Mouse (Mus musculus) liver (tissue): ENCODE data around the gene Gpx1.
"Not testable (repeated sequence)": the region's sequence is repeated elsewhere in the genome, so short reads cannot be mapped to it uniquely, and the experiment has no call there.

Source experiments
- DNase-seq: peaks from one replicate; pipeline ENCODE4 v3.0.0-alpha.2; 2020; ENCODE audit warnings: mixed read lengths

Gene Gpx1

GRCm38 (mm10) chr9:108338886-108339781 lies at the start of gene Gpx1:
TSS of gene Gpx1 (plus strand) at chr9:108338903.
- DNase-seq, result peak; percentile 98

- no peak for DNase-seq
Observed at GRCm38 (mm10) chr9:108289347-108289746, 49.4 kb upstream of the Gpx1 start.

GRCm38 (mm10) chr9:108290016-108290750 lies 48.5 kb upstream of the Gpx1 start, which contains the start of gene Nicn1:
TSS of gene Nicn1 (plus strand) at chr9:108290429.
- DNase-seq, result peak; percentile 91

GRCm38 (mm10) chr9:108290773-108291172 lies 47.9 kb upstream of the Gpx1 start:
- no peak for DNase-seq

- peak; percentile 34 for DNase-seq
Observed at GRCm38 (mm10) chr9:108296453-108297355, 42.0 kb upstream of the Gpx1 start, which contains the start of gene Amt. TSS of gene Amt (plus strand) at chr9:108296853.

- no peak for DNase-seq
Observed at GRCm38 (mm10) chr9:108301853-108302252, 36.9 kb upstream of the Gpx1 start.

- DNase-seq, result no peak
Observed at GRCm38 (mm10) chr9:108304716-108305115, 34.0 kb upstream of the Gpx1 start.

- DNase-seq, result peak; percentile 64
Observed at GRCm38 (mm10) chr9:108305170-108305569, 33.5 kb upstream of the Gpx1 start.

- DNase-seq, result peak; percentile 98
Observed at GRCm38 (mm10) chr9:108305629-108306520, 32.8 kb upstream of the Gpx1 start, which contains the start of the genes Rhoa and Tcta. TSS of gene Rhoa (plus strand) at chr9:108306129. TSS of gene Tcta (minus strand) at chr9:108306160.

GRCm38 (mm10) chr9:108306571-108306980 lies 32.1 kb upstream of the Gpx1 start:
- DNase-seq, result peak; percentile 91

GRCm38 (mm10) chr9:108307021-108307807 lies 31.5 kb upstream of the Gpx1 start:
- no peak for DNase-seq

- DNase-seq, result no peak
Observed at GRCm38 (mm10) chr9:108308141-108308540, 30.6 kb upstream of the Gpx1 start.

GRCm38 (mm10) chr9:108317572-108317971 lies 21.1 kb upstream of the Gpx1 start:
- DNase-seq, result no peak

- no peak for DNase-seq
Observed at GRCm38 (mm10) chr9:108318462-108318861, 20.2 kb upstream of the Gpx1 start.

GRCm38 (mm10) chr9:108322054-108322453 lies 16.6 kb upstream of the Gpx1 start:
- not testable (repeated sequence) for DNase-seq

GRCm38 (mm10) chr9:108324784-108325183 lies 13.9 kb upstream of the Gpx1 start:
- DNase-seq, result no peak

- no peak for DNase-seq
Observed at GRCm38 (mm10) chr9:108325811-108326210, 12.9 kb upstream of the Gpx1 start.

GRCm38 (mm10) chr9:108337848-108338550 lies 704 bp upstream of the Gpx1 start:
- DNase-seq, result no peak

- DNase-seq, result peak; percentile 32
Observed at GRCm38 (mm10) chr9:108338551-108338885, 185 bp upstream of the Gpx1 start.

GRCm38 (mm10) chr9:108339886-108340257 lies 1.2 kb downstream of the Gpx1 start:
- DNase-seq, result peak; percentile 59
